Mouse (Mus musculus) embryonic facial prominence, embryonic 12.5 days (tissue): Measurements from ENCODE around the gene Banf2. TPM values are rescaled to one million over a fixed set of nuclear protein-coding genes. Genes with fewer than 3 reads are reported as not detected.

Experiments
- ATAC-seq: fragments of 200-750 bp; cut with Nextera tagmentation; 2 replicates; pipeline ENCODE4 v1.8.0; 2017; ENCODE audit not compliant: insufficient number of reproducible peaks, insufficient read depth, low FRiP score, low TSS enrichment
- H3K27ac ChIP-seq: fragments of 300-500 bp; sonication (generic); 2 replicates; pipeline ENCODE4 v1.5.1; 2016; ENCODE audit warnings: mild to moderate bottlenecking
- H3K27me3 ChIP-seq: fragments of 300-500 bp; sonication (generic); 2 replicates; pipeline ENCODE4 v1.6.1; 2016; ENCODE audit warnings: mild to moderate bottlenecking, moderate library complexity
- H3K36me3 ChIP-seq: fragments of 300-500 bp; sonication (generic); 2 replicates; pipeline ENCODE4 v1.6.1; 2016; ENCODE audit warnings: mild to moderate bottlenecking
- H3K4me1 ChIP-seq: fragments of 300-500 bp; sonication (generic); 2 replicates; pipeline ENCODE4 v1.6.1; 2016
- H3K4me2 ChIP-seq: fragments of 300-500 bp; sonication (generic); replicated peaks from 2 replicates; pipeline ENCODE4 v1.6.1; 2016; ENCODE audit warnings: mild to moderate bottlenecking, moderate library complexity
- H3K4me3 ChIP-seq: fragments of 300-500 bp; sonication (generic); 2 replicates; pipeline ENCODE4 v1.5.1; 2016; ENCODE audit warnings: mild to moderate bottlenecking
- H3K9ac ChIP-seq: fragments of 300-500 bp; sonication (generic); 2 replicates; pipeline ENCODE4 v1.6.1; 2016; ENCODE audit warnings: mild to moderate bottlenecking, moderate library complexity
- H3K9me3 ChIP-seq: fragments of 300-500 bp; sonication (generic); 2 replicates; pipeline ENCODE4 v1.6.1; 2016; ENCODE audit warnings: mild to moderate bottlenecking, moderate library complexity
- WGBS: fragments of 180-500 bp; shearing (Covaris S2); methylation state at CpG from one replicate; pipeline ENCODE4 v1.1.7; 2016; 5-methylcytosine and 5-hydroxymethylcytosine counted together
- polyA plus RNA-seq: library from polyadenylated mRNA; unstranded; fragments of >200 nt; fragmentation: Nextera tagmentation; extraction: Ambion mirVana; gene quantifications from 2 replicates; pipeline ENCODE4 v1.2.1, GENCODE M21; 2016

The Banf2 gene
- polyA plus RNA-seq, 1 experiment from 2014 or later, result not detected

GRCm38 (mm10) chr2:144044726-144045125, 11.9 kb downstream of the Banf2 start:
- no peak overlapping the region for H3K4me3 ChIP-seq
- H3K9ac ChIP-seq, result no peak overlapping the region
- H3K9me3 ChIP-seq, result peaks cover 10% of the 10 kb centered on the region; the same call in 1 of the 2 replicates
- WGBS, result 70% methylated on average over 6 of the region's 6 CpGs
- H3K36me3 ChIP-seq, result no peaks in the 10 kb centered on the region
- H3K4me2 ChIP-seq, result no peak overlapping the region
- ATAC-seq, result no peak
- no peak overlapping the region for H3K27ac ChIP-seq
- H3K27me3 ChIP-seq, result no peaks in the 10 kb centered on the region
- H3K4me1 ChIP-seq, result no peaks in the 10 kb centered on the region

DNA sequence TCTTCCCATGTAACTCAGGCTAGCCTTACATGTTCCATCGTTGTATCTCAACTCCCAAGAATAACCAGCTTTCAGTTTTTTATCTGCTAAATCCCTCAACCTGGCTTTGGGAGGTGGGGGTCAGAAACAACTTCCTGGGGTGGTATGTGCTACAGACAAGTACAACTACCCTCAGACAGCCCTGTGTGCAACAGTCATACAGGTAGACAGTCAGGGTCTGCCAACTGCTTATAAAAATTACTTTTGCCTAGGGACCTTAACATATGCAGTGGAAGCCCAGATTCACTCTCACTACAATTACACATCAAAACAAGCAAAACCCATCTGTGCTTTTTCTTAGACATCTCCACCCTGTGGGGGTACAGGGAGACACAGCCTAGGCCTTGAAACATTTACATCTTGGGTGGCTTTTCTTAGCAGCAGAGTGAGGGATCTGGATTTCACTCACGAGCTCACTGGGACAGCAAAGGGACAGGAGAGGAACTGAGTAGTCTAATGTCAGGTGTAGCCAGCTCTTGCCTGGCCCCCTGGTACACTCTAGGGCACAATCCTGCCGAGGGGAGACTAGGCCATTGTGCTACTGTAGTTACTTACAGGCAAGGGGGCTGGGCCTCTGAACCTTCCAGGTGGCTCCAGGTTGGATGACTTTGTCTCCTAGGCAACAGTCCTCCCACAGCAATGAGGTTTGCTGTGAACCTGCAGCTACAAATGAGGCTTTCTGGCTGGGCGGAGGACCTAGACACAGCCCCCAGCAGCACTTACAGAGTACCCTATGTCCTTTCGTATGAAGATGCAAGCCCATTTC, 13.1 kb downstream of the Banf2 start:
- Histone ChIP-seq H3K9me3 (peaks cover 10% of the 10 kb centered on the region; the same call in 1 of the 2 replicates), H3K27me3 (no peaks in the 10 kb centered on the region), H3K27ac (no peak overlapping the region), H3K4me2 (no peak overlapping the region), H3K4me3 (no peak overlapping the region), H3K36me3 (no peaks in the 10 kb centered on the region), H3K4me1 (no peaks in the 10 kb centered on the region), H3K9ac (no peak overlapping the region)
- 68% methylated on average over 5 of the region's 5 CpGs for WGBS
- no peak for ATAC-seq

DNA sequence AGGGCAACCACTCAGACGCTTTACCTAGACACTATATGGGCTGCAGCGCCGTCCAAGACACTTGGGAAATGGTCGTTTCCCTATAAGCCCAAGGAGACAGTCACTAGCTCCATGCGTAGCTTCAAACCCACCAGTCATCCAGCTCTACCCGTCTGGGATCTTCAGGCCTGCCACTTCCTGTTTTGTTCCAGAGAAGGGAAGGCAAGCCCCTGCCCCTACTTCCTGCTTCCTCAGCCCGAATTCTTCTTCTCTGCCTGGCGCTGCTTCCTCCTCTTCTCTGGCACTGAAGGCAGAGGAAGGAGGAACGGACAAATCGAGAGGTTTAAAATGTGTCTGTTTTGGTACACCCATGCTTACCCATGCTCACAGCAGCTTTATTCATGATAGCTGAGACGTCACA, 14.1 kb downstream of the Banf2 start:
- Histone ChIP-seq H3K36me3 (no peaks in the 10 kb centered on the region), H3K4me1 (no peaks in the 10 kb centered on the region), H3K4me3 (no peak overlapping the region), H3K27ac (no peak overlapping the region), H3K9ac (no peak overlapping the region), H3K9me3 (peaks cover 10% of the 10 kb centered on the region; the same call in 1 of the 2 replicates), H3K27me3 (no peaks in the 10 kb centered on the region), H3K4me2 (no peak overlapping the region)
- 79% methylated on average over 11 of the region's 11 CpGs for WGBS
- no peak for ATAC-seq

DNA sequence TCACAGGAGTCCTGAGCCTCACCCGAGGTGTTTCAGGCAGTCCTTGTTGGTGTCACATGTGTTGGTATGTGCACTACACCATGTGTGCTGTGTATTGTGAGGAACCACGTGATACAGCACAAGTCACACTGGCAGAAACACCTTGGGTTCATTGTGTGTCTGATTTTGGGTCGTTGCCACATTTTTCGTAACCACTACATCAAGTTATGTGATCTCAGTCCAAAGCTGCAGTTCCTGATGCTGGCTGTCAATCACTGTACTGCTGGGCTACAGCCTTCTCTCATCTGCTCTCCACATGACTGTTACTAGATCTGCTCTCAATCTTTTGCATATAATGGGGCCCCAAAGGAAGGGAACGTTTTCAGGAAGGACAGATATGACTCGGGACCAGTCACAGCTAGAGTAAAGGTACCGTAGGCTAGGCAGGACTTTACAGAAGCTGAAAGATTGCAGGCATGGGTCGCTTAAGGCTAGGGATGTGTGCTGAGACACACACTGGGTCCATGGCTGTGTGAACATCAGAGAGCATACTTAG, 17.4 kb downstream of the Banf2 start:
- no peak overlapping the region for H3K4me3 ChIP-seq
- H3K4me2 ChIP-seq, result no peak overlapping the region
- no peak overlapping the region for H3K9ac ChIP-seq
- no peaks in the 10 kb centered on the region for H3K36me3 ChIP-seq
- H3K27ac ChIP-seq, result no peak overlapping the region
- H3K9me3 ChIP-seq, result no peaks in the 10 kb centered on the region
- no peak for ATAC-seq
- no peaks in the 10 kb centered on the region for H3K27me3 ChIP-seq
- no peaks in the 10 kb centered on the region for H3K4me1 ChIP-seq
- 68% methylated on average over 8 of the region's 8 CpGs for WGBS

GRCm38 (mm10) chr2:144050861-144051260, 18.0 kb downstream of the Banf2 start:
- no peak for ATAC-seq
- Histone ChIP-seq H3K27ac (no peak overlapping the region), H3K4me3 (no peak overlapping the region), H3K4me1 (no peaks in the 10 kb centered on the region), H3K4me2 (no peak overlapping the region), H3K9me3 (no peaks in the 10 kb centered on the region), H3K36me3 (no peaks in the 10 kb centered on the region), H3K27me3 (no peaks in the 10 kb centered on the region), H3K9ac (no peak overlapping the region)
- WGBS, result 88% methylated on average over 6 of the region's 6 CpGs

DNA sequence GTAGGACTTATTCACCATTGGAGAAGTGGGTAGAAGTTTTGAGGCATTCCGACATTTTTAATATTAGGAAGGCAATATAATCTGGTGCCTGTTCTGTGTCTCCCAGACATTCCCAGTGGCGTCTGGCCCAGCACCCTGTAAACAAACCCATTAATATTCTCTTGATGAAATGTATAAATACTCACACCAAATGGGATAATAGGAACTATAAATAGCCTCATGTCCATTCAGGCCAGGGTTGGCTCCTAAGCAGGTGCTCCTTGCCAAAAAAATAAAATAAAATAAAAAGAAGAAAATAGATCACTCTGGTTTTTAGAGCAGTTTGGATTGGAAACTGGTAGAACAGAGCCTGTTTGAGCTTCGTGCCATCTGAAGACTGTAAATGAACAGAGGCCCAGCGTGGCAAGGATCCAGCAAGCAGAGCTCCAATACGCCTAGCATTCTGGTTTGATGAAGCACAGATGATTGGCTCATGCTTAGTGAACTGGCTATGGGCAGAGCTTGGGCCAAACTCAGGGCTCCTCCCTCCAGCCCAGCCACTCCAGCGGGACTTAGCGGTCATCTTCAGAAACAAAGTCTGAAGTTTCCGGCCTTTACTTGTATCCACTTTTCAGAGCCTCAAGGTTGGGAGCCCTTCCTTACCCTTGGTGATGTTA, 19.7 kb downstream of the Banf2 start:
- Histone ChIP-seq H3K27me3 (no peaks in the 10 kb centered on the region), H3K4me2 (no peak overlapping the region), H3K27ac (no peak overlapping the region), H3K36me3 (no peaks in the 10 kb centered on the region), H3K4me3 (no peak overlapping the region), H3K9me3 (no peaks in the 10 kb centered on the region), H3K9ac (no peak overlapping the region), H3K4me1 (no peaks in the 10 kb centered on the region)
- no peak for ATAC-seq
- WGBS, result 88% methylated on average over 8 of the region's 8 CpGs

- H3K4me2 ChIP-seq, result no peak overlapping the region
- no peak overlapping the region for H3K27ac ChIP-seq
- no peaks in the 10 kb centered on the region for H3K36me3 ChIP-seq
- H3K4me1 ChIP-seq, result no peaks in the 10 kb centered on the region
- WGBS, result 65% methylated on average over 2 of the region's 2 CpGs
- no peaks in the 10 kb centered on the region for H3K9me3 ChIP-seq
- H3K9ac ChIP-seq, result no peak overlapping the region
- no peaks in the 10 kb centered on the region for H3K27me3 ChIP-seq
- H3K4me3 ChIP-seq, result no peak overlapping the region
- ATAC-seq, result no peak
These were observed 24.9 kb downstream of the Banf2 start for GRCm38 (mm10) chr2:144057735-144058134.

DNA sequence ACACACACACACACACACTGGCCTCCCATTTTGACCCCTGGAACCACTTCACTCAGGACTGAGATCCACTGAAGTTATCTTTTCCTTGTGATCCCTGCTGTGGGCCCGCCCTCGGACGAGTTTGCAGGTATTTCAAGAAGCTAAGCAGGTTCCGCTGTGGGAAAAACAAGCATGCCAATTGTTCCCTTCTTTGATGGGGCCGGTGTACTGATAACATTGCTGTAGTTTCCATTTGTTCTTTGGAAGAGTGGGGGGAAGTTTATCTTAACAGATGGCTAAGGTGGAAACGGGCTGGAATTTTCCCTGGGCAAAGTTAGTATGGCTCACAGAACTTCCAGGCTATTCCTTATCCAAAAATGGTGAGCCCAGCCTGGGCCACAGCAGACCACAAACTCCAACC, 28.8 kb downstream of the Banf2 start:
- WGBS, result 77% methylated on average over 6 of the region's 6 CpGs
- no peak for ATAC-seq

DNA sequence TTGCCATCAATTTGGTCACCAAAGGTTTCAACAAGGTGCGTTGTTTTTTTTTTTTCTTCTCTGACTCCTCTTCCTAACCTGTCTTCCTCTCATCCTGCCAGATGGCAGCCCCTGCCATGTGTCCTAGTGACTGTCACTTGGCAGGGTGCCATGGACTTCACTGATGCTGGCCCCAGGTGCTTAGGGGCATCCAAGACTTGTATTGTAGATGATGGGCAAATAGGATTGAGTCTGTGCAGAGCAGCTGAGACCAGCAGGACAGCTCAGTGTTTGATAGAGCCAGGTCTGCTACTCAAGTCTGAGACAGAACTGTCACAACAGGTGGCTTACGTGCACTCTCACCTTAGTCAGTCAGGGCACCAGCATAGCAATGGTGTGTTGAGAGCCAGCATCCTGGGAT, 32.6 kb downstream of the Banf2 start:
- no peak for ATAC-seq
- H3K4me1 ChIP-seq, result peaks cover 4% of the 10 kb centered on the region; the same call in 1 of the 2 replicates
- no peaks in the 10 kb centered on the region for H3K36me3 ChIP-seq
- H3K27me3 ChIP-seq, result no peaks in the 10 kb centered on the region
- 90% methylated on average over 2 of the region's 2 CpGs for WGBS
- no peak overlapping the region for H3K4me2 ChIP-seq
- no peaks in the 10 kb centered on the region for H3K9me3 ChIP-seq
- H3K4me3 ChIP-seq, result no peak overlapping the region
- H3K27ac ChIP-seq, result no peak overlapping the region
- H3K9ac ChIP-seq, result no peak overlapping the region

More for the DNA sequence above, 28.8 kb downstream of the Banf2 start:
- Histone ChIP-seq H3K36me3 (no peaks in the 10 kb centered on the region), H3K27ac (no peak overlapping the region), H3K4me1 (no peaks in the 10 kb centered on the region), H3K4me2 (no peak overlapping the region), H3K27me3 (no peaks in the 10 kb centered on the region), H3K9ac (no peak overlapping the region), H3K4me3 (no peak overlapping the region), H3K9me3 (no peaks in the 10 kb centered on the region)

GRCm38 (mm10) chr2:144069663-144070062, 36.8 kb downstream of the Banf2 start:
- Histone ChIP-seq H3K9ac (no peak overlapping the region), H3K4me2 (no peak overlapping the region), H3K27ac (no peak overlapping the region), H3K4me3 (no peak overlapping the region), H3K27me3 (no peaks in the 10 kb centered on the region), H3K36me3 (no peaks in the 10 kb centered on the region), H3K9me3 (no peaks in the 10 kb centered on the region), H3K4me1 (peaks cover 6% of the 10 kb centered on the region; the same call in 1 of the 2 replicates)
- 88% methylated on average over 4 of the region's 4 CpGs for WGBS
- no peak for ATAC-seq

GRCm38 (mm10) chr2:144070479-144070878, 37.6 kb downstream of the Banf2 start:
- H3K4me1 ChIP-seq, result peaks cover 6% of the 10 kb centered on the region; the same call in 1 of the 2 replicates
- no peak overlapping the region for H3K4me3 ChIP-seq
- no peak overlapping the region for H3K9ac ChIP-seq
- H3K36me3 ChIP-seq, result no peaks in the 10 kb centered on the region
- 32% methylated on average over 7 of the region's 7 CpGs for WGBS
- H3K27me3 ChIP-seq, result no peaks in the 10 kb centered on the region
- ATAC-seq, result no peak
- H3K9me3 ChIP-seq, result no peaks in the 10 kb centered on the region
- no peak overlapping the region for H3K4me2 ChIP-seq
- H3K27ac ChIP-seq, result no peak overlapping the region

DNA sequence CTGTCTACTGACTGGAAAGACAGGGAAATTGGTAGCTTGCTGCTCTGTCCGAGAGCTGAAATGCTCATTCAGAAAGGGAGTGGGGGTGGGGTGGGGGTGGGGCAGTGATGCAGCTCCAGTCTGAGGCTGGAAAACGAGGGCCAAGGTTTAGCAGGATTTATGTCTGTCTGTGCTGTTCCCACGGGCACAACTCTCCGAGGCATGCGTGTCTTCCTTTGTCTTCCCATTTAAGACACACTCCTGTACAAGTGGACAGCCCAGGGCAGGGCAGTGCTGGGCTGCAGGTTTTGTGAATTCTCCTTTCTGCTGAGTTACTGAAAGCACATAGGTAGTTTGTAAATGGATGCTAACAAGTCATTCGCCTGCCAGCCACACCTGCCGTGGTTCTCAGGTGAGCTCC, 39.8 kb downstream of the Banf2 start:
- Histone ChIP-seq H3K9me3 (no peaks in the 10 kb centered on the region), H3K4me2 (no peak overlapping the region), H3K4me3 (no peak overlapping the region), H3K4me1 (peaks cover 6% of the 10 kb centered on the region; the same call in 1 of the 2 replicates), H3K27me3 (no peaks in the 10 kb centered on the region), H3K36me3 (no peaks in the 10 kb centered on the region), H3K27ac (no peak overlapping the region), H3K9ac (no peak overlapping the region)
- no peak for ATAC-seq
- 38% methylated on average over 7 of the region's 7 CpGs for WGBS
